Mouse (Mus musculus): Measurements from ENCODE around the gene Pfkm. TPM values are rescaled to one million over a fixed set of nuclear protein-coding genes. Genes with fewer than 3 reads are reported as not detected.
A peak's percentile ranks its signal among the peaks of the same experiment; 100 is the strongest.

Gene Pfkm
- polyA plus RNA-seq, 1 experiment from 2014 or later: 16.2 TPM

DNA sequence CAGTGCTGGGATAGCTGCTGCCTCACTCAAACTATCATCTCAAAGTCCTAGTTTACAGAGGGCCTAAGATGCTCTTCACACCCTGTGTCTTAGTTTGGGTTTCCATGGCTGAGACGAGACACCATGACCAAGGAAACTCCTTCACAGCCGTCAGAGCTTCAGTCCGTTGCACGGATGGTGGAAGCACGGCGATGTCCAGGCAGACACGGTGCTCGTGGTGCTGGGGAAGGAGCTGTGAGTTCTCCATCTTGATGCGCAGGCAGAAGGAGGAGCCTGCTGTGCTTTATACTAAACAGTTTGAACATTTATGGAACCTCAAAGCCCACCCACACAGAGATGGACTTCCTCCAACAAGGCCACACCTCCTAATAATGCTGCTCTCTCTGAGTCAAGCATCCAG is 44.5 kb downstream of the Pfkm start:
- no peak for DNase-seq (ENCODE audit: low spot score)

DNA sequence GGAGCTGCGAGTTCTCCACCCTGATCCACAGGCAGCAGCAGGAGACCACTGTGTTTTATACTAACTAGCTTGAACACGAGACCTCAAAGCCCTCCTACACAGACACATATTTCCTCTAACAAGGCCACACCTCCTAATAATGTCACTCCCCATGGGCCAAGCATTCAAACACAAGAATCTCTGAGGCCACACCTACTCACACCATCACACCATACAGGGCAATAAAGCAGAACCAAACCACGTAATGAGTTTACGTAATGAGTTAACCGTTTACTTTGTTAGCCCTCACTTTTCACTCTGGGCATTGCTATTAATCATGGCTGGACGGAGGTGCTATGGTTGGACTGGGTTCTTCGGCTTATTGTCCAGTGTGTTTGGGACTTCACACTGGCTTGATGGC is 47.4 kb downstream of the Pfkm start:
- DNase-seq (ENCODE audit: low spot score): no peak

DNA sequence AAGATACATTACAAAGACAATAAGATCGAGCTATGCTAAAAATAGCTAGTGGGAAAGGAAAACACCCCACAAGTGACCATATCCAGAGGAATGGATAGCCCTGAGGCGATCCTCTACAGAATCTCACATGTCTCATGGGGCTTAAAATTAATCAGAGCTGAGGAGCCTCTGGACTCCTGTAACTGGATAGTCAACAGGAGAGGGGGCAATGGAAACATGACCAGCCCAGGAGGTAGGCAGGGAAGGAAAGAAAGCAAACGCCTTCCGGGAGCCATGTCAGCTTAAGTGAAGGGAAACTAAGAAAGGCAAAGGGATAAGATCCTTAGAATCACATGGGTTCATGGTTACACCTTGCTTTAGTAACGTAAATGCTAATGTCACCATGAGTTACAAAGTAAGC is 48.4 kb downstream of the Pfkm start:
- no peak for DNase-seq (ENCODE audit: low spot score)

DNA sequence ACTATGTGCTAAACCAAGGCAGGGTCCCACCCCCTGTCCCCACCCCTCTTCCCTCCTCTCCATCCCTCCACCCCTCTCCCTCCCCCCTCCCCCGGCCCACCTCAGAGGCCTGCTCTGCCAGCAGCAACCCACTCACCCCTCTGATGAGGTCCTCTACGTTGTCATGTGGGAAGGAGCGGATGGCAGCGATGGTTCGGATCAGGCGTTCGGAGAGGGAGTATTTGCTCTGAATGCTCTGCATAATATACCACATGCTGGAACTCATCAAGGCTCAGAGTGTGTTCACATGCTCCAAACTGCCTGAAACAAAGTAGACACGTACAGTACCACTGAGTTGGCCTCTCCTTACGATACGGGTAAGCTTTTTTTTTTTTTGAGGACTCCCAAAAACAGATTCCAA is 50.1 kb downstream of the Pfkm start:
- no peak for DNase-seq (ENCODE audit: low spot score)

DNA sequence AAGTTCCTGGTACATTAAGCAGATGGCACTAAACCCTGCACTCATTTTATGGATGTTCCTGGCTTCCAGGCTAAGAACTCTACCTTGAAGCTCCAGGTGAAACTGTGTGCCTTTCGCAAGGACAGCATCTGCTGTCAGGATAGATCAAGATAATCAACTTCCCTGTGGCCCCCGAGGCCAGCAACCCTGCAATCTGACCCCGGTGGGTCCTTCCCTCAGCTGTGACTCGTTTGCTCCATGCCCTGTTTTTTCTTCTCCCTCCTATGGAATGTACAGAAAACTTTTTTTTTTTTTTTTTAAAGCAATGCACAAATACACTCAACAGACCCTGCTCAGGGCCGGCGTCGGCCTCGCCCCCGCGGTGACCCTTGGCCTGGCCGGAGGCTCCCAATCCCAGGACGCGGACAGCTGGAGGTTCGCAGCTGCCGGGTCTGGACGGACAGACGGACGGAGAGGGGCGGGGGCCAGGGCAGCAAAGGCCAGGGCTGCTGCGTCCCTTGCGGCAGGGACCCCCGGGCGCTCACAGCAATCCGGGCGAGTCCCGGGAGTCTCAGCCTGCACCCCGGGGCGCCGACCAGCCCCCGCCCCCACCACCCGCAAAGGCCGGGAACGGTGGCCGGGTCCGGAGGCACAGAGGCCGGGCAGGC is 52.6 kb downstream of the Pfkm start:
- DNase-seq (ENCODE audit: low spot score): no peak

DNA sequence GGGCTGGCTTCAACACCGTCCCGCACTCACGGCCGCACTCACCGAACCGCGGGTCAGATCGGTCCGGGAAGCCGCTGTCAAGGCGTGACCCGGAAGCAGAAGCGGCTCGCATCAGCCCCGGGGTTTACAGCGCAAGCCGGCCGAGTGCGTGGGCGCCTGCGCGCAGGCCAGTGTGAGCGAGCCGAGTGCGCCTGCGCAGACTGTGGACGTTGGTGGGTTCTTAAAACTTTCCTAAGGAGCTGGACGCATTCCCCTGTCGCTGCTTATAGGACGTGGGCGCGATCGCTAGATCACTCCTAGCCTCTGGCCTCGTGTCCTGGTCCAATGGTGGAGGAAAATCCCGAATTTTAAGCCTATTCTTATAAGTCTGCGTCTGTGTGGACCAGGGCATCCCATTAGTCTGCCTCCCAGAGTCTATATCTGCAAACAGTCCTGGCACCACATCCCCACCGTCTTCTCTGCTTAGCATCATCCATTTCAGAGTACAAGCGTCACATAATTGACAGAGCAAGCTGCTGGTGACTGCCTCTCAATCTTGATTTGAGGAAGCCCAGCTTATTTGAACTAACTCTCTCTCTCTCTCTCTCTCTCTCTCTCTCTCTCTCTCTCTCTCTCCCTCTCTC is 53.3 kb downstream of the Pfkm start:
- peak; percentile 93 for DNase-seq (ENCODE audit: low spot score)

DNA sequence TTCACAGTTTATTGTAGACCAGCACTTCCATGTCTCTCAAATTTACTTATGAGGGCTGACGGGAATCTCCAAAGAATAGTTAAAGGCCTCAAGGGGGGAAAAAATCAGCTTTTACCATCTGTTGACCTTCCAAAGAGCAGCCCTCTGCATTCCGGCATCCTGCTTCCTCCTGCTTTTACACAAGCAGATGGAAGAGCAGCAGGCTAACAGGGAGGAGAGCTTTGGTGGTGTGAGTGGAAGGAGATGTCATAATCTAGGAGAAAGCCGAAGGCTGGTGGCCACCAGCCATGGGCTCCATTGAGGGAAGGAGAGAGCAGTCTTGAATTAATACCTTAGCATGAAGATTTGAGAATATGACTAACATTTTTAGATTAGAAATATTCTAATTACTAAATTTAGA is 56.0 kb downstream of the Pfkm start:
- DNase-seq (ENCODE audit: low spot score): no peak

DNA sequence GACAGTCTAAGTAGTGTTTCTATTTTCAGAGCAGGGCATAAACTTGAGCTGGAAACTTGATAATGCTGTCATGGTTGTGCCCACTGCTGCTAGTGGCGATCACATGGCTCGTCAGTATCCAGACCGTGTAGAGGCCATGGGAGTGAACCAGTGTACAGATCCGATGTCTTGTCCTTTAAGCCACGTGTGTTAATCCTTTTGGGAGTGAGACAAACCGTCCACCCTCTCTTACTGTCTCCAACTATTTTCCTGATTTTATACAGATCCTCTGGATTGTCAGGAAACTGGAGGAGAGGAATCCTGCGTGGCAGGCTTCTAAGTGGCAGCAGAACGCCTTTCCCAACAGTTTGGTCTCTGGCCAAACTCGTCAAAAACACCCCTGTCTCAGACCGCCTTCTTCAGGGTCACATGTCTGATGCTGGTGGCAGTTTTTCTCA is 56.8 kb downstream of the Pfkm start:
- DNase-seq (ENCODE audit: low spot score): no peak

DNA sequence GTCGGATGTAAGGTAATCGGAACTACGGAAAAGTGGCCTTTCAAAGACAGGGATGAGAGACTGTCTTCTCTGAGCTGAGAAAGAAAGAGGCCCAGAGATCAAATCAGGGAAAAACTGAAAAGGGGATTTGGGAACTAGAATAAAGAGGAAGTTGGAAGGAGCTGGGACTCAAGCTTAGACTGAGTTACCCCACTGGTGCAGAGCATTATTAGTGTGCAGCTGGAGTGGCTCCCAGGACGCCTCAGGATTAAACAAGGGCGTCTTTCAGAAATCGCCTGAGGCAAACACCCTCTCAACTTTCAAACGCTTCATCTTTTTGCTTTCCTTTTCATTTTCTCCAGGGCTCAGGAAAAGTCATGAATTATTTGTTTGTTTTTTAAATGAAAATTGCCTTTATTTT is 60.5 kb downstream of the Pfkm start:
- no peak for DNase-seq (ENCODE audit: low spot score)

DNA sequence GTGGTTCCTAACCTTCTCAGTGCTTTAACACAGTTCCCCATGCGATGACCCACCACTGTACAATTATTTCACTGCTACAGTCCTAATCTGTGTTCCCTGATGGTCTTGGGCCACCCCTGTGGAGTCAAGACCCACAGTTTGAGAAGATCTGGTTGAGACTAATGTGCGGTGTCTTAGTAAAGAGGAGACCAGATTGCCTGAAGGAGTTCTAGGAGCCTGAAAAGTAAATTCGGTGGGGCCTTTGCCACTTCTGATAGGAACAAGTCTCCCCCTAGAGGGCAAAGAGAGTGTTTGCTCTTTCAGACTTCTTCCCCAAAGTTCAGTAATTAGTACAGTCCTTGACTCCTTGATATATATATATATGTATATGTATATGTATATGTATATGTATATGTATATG is 61.2 kb downstream of the Pfkm start:
- DNase-seq (ENCODE audit: low spot score): peak; percentile 66

DNA sequence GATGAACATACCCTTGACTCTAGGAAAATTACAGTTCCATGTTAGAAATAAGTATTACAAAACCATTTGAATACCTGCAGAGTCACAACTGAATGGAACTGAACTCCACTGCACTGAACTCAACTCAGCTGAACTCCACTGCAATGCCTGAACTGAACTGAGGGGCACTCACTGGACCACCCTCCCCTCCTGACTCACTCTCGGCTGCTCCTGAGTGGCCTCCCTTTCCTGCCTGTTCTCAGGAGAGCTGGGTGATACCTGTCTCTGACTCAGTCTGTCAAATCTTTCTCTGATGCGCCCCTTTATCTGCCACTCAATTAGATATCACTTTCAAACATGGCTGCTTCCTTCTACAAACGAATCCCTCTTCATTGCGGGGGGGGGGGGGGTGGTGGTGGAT is 61.8 kb downstream of the Pfkm start:
- no peak for DNase-seq (ENCODE audit: low spot score)

DNA sequence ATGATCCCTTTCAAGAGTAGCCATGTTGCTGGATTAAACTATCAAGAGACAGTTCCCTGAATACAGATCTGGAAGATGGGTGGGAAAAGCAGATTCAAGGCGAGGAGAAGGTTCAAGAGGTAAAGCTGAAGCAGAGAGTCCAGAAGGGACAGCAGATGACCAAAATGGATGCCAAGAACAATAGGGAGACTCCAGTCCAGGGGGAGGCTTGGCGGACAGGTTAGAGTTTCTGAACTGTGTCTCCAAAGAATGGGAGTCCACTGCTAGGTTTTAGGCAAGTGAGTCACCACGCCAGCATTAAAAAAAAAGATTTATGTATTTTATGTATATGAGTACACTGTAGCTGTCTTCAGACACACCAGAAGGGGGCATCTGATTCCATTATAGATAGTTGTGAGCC is 62.2 kb downstream of the Pfkm start:
- DNase-seq (ENCODE audit: low spot score): no peak

DNA sequence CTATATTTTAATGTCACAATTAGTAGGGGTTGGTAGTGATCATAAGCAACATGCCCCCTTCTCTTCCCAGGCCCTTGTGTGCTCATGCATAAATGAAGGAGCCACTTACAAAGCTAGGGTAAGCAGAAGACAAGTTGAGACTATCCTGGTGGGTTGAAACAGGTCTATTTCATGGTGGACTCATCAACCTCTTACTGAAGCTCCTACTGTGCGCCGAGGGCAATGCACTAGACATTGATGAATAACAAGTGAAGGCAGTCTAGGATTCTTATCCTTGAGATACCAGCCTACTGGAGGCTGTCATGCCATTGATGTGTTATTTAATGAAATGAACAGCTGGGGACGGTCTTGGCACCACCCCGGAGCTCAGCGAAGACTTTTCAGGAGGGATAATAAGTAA is 62.9 kb downstream of the Pfkm start:
- DNase-seq (ENCODE audit: low spot score): no peak

DNA sequence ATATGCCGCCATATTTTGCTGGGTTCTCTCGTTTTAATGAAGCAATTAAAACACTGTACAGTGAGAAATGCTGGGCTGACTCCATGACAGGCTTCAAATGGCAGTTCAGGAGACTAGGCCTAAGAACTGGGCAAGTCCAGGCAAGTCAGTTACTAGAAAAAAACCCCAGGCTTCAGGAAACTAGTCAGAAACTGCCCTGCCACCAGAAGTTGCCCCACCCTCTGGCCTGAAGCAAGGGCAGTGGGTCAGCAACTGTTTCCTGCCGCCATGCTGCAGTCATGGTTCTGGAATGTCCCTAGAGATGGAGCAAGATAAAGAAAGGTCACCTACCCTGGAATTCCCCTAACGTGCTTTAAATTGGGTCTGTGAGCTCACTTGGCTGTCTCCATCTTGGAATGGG is 63.6 kb downstream of the Pfkm start:
- no peak for DNase-seq (ENCODE audit: low spot score)

DNA sequence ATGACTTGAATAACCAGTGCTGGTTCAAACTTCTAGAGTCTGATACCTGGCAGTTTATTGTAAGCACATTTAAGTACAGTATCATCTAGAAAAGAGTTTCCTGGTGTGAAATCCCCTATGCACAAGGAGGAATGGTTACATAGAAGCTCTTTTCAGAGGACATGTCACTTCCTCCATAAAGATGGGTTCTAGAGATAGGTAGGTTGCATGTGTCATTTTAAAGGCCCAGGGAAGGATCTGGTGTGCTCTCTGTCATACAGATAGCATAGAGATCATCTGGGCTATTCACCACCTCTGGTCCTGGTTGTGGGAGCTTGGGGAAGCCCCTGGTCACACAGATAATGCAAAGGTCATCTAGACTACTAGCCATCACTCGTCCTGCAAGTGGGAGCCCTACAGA is 64.9 kb downstream of the Pfkm start:
- no peak for DNase-seq (ENCODE audit: low spot score)

DNA sequence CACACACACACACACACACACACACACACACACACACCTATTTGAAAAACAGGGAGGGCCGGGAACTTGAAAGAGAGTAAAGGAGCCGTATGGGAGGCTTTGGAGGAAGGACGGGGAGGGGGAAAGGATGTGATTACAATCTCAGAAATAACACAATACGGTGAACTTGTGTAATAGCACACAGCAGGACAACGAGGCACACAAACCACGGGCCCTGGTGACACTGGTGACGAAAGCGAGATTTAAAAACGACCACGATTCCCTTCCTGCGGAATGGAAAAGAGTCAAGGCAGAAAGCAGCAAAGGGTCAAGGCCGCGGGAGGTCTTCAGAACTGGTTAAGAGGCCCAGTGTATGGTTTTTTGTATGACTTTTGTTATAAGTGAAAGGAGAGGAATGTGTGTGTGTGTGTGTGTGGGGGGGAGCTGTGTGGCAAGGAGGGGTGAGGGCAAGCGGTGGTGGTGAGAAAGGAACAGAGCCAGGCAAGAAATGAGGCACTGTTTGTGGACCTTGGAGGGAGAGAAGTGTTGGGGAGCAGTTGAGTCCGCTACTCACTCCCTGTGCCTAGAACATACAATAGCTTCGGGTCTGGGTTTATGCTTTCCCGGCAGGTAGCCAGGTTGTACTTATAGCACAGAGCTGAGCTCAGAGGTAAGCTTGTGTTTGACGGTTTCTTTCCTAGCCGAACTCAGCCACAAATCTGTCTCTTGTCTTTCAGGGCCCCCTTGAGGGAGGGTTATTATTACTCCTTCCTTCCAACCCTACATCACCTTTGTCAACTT is 68.8 kb downstream of the Pfkm start:
- DNase-seq (ENCODE audit: low spot score): no peak

DNA sequence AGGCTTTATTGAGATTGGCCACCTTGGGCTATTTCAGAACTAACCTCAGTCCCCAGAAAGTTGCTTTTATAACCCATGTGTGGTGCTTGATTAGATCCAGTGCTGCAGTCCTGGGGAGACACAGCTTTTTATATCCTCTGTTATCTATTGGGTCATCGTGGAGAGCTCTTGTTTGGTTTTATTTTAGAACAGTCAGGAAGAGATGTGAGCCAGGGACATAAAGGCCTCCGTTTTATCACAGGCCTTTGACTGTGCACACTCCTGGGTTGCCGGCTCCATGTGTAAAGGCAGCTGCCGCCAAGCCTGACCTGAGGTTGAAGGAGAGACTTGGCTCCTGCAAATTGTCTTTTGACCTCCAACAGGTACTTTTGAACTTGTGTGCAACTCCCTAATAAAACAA is 70.2 kb downstream of the Pfkm start:
- no peak for DNase-seq (ENCODE audit: low spot score)

DNA sequence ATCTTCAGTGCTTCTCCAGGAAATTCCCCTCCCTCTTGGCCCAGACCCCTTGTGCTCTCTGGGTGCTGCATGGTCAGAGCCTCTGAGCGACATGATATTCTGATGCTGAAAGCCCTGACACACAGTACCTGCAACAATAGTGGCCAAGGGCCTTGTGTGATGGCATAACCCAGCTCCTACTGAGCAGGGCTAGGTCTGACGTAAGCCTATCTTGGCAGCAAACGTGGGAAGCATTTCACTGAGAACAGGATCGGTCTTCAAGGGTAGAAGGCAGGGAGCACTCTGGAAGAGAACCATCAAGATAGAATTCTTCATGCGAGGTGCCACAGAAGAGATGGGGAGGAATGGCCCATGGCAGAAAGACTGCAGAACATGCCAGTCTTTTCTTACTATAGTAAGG is 73.1 kb downstream of the Pfkm start, which contains the start of gene Asb8:
TSS of gene Asb8 (minus strand) at position 101 of the 400 bp plus-strand sequence.
- DNase-seq (ENCODE audit: low spot score): no peak

DNA sequence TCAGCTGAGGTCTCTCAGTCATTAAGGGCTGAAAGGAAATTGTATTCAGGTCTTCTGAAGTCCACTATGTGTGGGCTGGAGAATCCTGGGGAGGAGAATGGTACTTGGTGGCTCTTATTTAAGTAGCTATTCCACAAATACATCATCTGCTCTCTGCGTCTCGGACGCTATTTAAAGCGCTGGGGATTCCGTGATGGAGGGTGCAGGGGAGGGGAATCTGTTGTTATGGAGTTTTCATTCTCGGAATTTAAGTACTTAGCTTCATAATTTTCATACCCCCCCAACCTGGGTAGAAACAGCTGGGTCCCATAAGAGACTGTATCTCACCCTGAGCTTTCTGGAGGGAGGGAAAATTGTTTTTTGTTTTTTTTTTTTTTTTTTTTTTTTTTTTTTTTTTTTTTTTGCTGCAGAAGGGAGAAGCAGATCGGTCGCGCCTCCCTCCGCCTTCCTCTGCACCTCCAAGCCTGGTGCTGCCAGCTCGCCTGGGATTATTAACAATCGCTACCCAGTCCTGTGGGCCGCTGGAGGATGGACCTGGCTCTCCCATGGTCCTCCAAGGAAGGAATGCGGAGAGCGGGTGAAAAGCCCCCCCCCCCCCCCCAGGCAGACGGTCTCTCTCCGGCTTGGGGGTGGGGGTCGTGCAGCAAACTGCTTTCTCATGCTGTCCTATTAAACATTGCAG is 74.7 kb downstream of the Pfkm start, which contains the start of gene Ccdc184:
TSS of gene Ccdc184 (plus strand) at position 196 of the 682 bp plus-strand sequence.
- no peak for DNase-seq (ENCODE audit: low spot score)

DNA sequence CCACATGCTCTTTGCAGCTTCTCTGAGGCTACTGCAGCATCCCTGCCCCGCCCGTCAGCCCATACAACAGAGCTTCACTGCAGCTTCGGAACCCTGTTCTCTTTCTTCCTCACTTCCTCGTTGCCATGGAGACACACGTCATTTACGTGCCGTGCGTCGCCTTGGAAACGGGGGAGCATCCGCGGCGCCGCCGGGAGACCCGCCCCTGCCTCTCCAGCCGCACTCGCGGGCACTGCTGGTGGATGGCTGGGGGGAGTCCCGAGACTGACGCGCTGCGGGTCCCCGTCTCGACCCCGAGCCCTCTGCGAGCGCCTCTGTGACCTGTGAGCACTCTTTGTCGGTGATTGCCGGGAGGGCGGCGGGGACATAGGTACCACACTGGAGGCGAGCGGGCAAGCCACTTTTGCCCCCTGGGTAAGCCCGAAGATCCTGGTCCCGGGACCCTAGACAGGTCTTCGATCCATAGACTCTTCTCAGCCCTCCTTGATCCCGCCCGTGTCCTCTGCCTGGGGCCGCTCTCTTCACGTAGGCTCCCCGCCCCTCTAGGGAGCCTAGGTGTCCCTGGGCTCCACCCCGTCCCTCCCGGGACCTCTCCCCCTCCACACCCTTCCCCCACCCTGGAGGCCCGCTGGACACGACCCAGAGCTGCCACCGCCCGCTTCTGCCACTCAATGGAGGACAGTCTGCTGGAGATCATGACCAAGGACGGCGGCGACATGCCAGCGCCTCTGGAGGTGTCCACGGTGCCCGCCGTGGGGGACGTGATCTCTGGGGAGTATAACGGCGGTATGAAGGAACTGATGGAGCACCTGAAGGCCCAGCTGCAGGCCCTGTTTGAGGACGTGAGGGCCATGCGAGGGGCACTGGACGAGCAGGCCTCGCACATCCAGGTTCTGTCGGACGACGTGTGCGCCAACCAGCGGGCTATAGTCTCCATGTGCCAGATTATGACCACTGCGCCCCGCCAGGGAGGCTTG is 75.5 kb downstream of the Pfkm start:
- peak; percentile 87 for DNase-seq (ENCODE audit: low spot score)

DNA sequence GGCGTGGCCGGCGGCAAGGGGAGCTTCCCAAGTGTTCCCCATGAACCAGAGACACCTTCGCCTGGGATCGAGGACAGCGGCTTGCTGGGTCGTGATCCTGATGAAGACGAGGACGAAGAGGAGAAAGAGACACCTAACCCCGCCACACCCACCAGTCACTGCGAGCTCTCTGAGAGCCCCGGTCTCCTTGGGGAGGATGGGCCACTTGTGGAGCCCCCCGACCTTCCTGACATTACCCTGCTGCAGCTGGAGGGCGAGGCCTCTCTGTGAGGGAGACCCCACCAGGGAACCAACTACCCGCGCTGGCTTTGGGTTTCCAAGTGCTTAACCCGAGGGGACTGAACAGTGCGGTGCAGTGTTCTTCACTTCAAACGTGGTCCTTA is 76.2 kb downstream of the Pfkm start:
- DNase-seq (ENCODE audit: low spot score): no peak

Data from thymus, postnatal 0 days (tissue).